Mouse (Mus musculus): ENCODE data around the gene Oca2. TPM values are rescaled to one million over a fixed set of nuclear protein-coding genes. Genes with fewer than 3 reads are reported as not detected.

Oca2 gene
- total and polyA plus RNA-seq, 3 experiments = 0.38 TPM; not detected in 2

DNA sequence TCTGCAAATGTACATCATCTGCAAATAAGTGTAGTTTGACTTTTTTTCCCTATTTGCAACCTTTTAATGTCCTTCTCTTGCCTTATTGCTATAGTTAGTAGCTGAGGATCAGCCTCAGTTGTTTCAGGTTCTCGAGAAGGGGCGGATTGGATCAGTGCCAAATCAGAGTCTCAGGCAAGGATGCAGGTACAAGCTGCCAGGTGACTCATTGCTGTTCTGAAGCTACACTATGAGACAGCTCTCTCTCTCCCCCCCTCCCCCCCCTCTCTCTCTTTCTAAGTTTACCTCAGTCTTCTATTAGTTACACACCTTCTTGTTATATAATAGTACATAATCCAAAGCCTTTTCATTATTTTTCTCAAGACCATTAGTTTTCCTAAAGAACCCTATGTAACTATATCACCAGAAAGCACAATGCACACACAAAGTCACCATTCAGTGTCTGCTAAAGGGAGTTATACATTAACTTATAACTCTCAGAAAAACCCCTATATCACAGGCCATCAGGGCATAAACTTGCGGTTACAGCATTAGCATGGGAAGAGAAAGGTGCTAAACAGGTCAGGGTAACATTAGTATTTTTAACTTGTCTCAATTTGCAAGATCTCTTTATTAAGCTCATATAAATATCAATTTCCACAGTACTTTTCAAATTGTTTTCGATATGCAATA lies 142.3 kb downstream of the Oca2 start:
- Histone ChIP-seq H3K4me1 (ENCODE audit: control insufficient read depth in 1 of 2, insufficient read depth in 2 of 2) (no peaks in the 10 kb centered on the region), H3K9ac (ENCODE audit: insufficient read depth, low read depth) (no peak overlapping the region), H3K9me3 (replicated peaks; ENCODE audit: low read length) (no peaks in the 10 kb centered on the region), H3K4me3 (replicated peaks in 1 of 3; ENCODE audit: low read depth in 2 of 3, low read length in 2 of 3, poor library complexity in 1 of 3) (no peak overlapping the region), H3K27ac (ENCODE audit: insufficient read depth, low read depth) (no peak overlapping the region), H3K4me2 (ENCODE audit: insufficient read depth, low read depth, poor library complexity, severe bottlenecking) (no peak overlapping the region), H3K79me2 (replicated peaks; ENCODE audit: control insufficient read depth, extremely low read depth, insufficient read depth, poor library complexity, severe bottlenecking) (no peaks in the 10 kb centered on the region), H3K36me3 (replicated peaks in 1 of 2; ENCODE audit: control insufficient read depth in 1 of 2, insufficient read depth in 1 of 2, low read length in 1 of 2) (no peaks in the 10 kb centered on the region), H3K27me3 (replicated peaks) (peaks cover 22% of the 10 kb centered on the region)
- dilution Hi-C loops (cut with MboI; ENCODE audit: extremely low pct_ligation_motif_present, extremely low pct_unique_long_range_greater_than_20kb, low sequenced_read_pairs) (no loop called here), in situ Hi-C loops (cut with MboI; ENCODE audit: low pct_ligation_motif_present, low pct_unique_long_range_greater_than_20kb, low sequenced_read_pairs) (no loop called here)
- no peak for DNase-seq (ENCODE audit: extremely low read depth)
- no peak for TF ChIP-seq UBTF (IDR thresholded peaks at IDR 0.05; ENCODE audit: low read depth, low read length)
- TF ChIP-seq POLR2AphosphoS2 (IDR thresholded peaks at IDR 0.05; ENCODE audit: low read depth, low read length) = no peak
- no peak for TF ChIP-seq IRF4 (IDR thresholded peaks at IDR 0.05; ENCODE audit: low read depth, low read length)
- TF ChIP-seq MAZ (IDR thresholded peaks at IDR 0.05; ENCODE audit: low read depth, low read length) = no peak

DNA sequence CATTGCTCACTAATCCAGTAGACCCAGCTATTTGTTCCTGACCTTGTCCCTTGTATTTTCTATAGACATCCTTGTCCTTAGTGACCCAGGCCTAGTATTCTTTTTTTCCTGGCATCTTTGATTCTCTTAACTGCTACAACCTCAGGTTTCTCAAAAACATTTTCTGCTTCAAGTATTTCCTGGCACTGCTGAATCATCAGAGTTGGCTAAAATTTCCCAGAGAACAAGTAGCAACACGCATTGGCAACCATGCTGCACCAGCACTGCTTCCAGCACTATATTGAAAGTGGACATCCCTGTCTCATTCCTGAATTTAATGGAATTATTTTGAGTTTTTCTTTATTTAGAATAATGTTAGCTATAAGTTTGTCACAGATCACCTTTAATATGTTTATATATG lies 143.1 kb downstream of the Oca2 start:
- no peak overlapping the region for H3K9ac ChIP-seq (ENCODE audit: insufficient read depth, low read depth)
- no peak for DNase-seq (ENCODE audit: extremely low read depth)
- dilution Hi-C loops (cut with MboI; ENCODE audit: extremely low pct_ligation_motif_present, extremely low pct_unique_long_range_greater_than_20kb, low sequenced_read_pairs) = no loop called here
- H3K79me2 ChIP-seq (replicated peaks; ENCODE audit: control insufficient read depth, extremely low read depth, insufficient read depth, poor library complexity, severe bottlenecking) = no peaks in the 10 kb centered on the region
- TF ChIP-seq ZKSCAN1 (IDR thresholded peaks at IDR 0.05; ENCODE audit: borderline replicate concordance, low read depth, low read length) (no peak), MYC (IDR thresholded peaks at IDR 0.05; ENCODE audit: low read depth, low read length) (no peak), CTCF (conservative IDR thresholded peaks at IDR 0.05 in 1 of 2, IDR thresholded peaks at IDR 0.05 in 1 of 2; ENCODE audit: low read depth in 2 of 2, low read length in 2 of 2) (no peak), MAX (IDR thresholded peaks at IDR 0.05; ENCODE audit: low read length) (no peak), EP300 (IDR thresholded peaks at IDR 0.05; ENCODE audit: low read length) (no peak), IRF4 (IDR thresholded peaks at IDR 0.05; ENCODE audit: low read depth, low read length) (no peak), SMC3 (IDR thresholded peaks at IDR 0.05; ENCODE audit: low read depth, low read length) (no peak), ETS1 (conservative IDR thresholded peaks at IDR 0.05; ENCODE audit: low read depth, low read length) (no peak), RCOR1 (conservative IDR thresholded peaks at IDR 0.05; ENCODE audit: low read depth, low read length) (no peak), MAFK (IDR thresholded peaks at IDR 0.05; ENCODE audit: insufficient replicate concordance, low read length) (no peak)
- peaks cover 24% of the 10 kb centered on the region for H3K27me3 ChIP-seq (replicated peaks)
- H3K36me3 ChIP-seq (replicated peaks in 1 of 2; ENCODE audit: control insufficient read depth in 1 of 2, insufficient read depth in 1 of 2, low read length in 1 of 2) = no peaks in the 10 kb centered on the region
- no peak overlapping the region for H3K4me2 ChIP-seq (ENCODE audit: insufficient read depth, low read depth, poor library complexity, severe bottlenecking)
- in situ Hi-C loops (cut with MboI; ENCODE audit: low pct_ligation_motif_present, low pct_unique_long_range_greater_than_20kb, low sequenced_read_pairs) = no loop called here
- H3K4me3 ChIP-seq (replicated peaks in 1 of 3; ENCODE audit: low read depth in 2 of 3, low read length in 2 of 3, poor library complexity in 1 of 3) = no peak overlapping the region
- no peaks in the 10 kb centered on the region for H3K4me1 ChIP-seq (ENCODE audit: control insufficient read depth in 1 of 2, insufficient read depth in 2 of 2)
- H3K9me3 ChIP-seq (replicated peaks; ENCODE audit: low read length) = no peaks in the 10 kb centered on the region
- H3K27ac ChIP-seq (ENCODE audit: insufficient read depth, low read depth) = no peak overlapping the region

DNA sequence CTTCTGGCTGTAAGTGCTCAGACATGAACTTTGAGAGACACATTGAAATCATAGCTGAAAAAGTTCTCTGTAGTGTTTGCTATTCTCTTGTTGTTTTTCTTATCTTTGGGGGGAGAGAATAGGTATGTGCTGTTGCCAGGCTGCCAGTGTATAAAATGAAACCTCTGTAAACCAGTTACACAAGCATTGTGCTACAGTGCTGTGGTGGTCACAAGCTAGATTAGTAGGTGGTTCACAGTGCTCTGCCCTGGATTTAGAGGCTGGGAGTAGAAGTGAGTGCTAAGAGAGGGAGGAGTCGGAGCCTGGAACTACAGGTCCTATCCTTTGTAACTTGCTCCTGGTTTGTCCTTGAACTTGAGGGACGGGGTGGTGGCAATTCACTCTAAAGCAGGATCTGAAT lies 148.7 kb downstream of the Oca2 start:
- no peaks in the 10 kb centered on the region for H3K4me1 ChIP-seq (ENCODE audit: control insufficient read depth in 1 of 2, insufficient read depth in 2 of 2)
- H3K9me3 ChIP-seq (replicated peaks; ENCODE audit: low read length) = no peaks in the 10 kb centered on the region
- TF ChIP-seq MXI1 (IDR thresholded peaks at IDR 0.05; ENCODE audit: low read depth, low read length) = no peak
- H3K4me3 ChIP-seq (replicated peaks in 1 of 3; ENCODE audit: low read depth in 2 of 3, low read length in 2 of 3, poor library complexity in 1 of 3) = no peak overlapping the region
- H3K79me2 ChIP-seq (replicated peaks; ENCODE audit: control insufficient read depth, extremely low read depth, insufficient read depth, poor library complexity, severe bottlenecking) = no peaks in the 10 kb centered on the region
- peaks cover 42% of the 10 kb centered on the region for H3K27me3 ChIP-seq (replicated peaks)
- H3K27ac ChIP-seq (ENCODE audit: insufficient read depth, low read depth) = no peak overlapping the region
- H3K36me3 ChIP-seq (replicated peaks in 1 of 2; ENCODE audit: control insufficient read depth in 1 of 2, insufficient read depth in 1 of 2, low read length in 1 of 2) = no peaks in the 10 kb centered on the region
- in situ Hi-C loops (cut with MboI; ENCODE audit: low pct_ligation_motif_present, low pct_unique_long_range_greater_than_20kb, low sequenced_read_pairs) = no loop called here
- DNase-seq (ENCODE audit: extremely low read depth) = no peak
- H3K9ac ChIP-seq (ENCODE audit: insufficient read depth, low read depth) = no peak overlapping the region
- no peak overlapping the region for H3K4me2 ChIP-seq (ENCODE audit: insufficient read depth, low read depth, poor library complexity, severe bottlenecking)
- dilution Hi-C loops (cut with MboI; ENCODE audit: extremely low pct_ligation_motif_present, extremely low pct_unique_long_range_greater_than_20kb, low sequenced_read_pairs) = no loop called here

Data from CH12.LX (cell line).